Mouse (Mus musculus): Measurements from ENCODE around the gene Ifna1. TPM values are rescaled to one million over a fixed set of nuclear protein-coding genes. Genes with fewer than 3 reads are reported as not detected.

Ifna1 gene
- polyA plus RNA-seq, 1 experiment from 2014 or later, result not detected

DNA sequence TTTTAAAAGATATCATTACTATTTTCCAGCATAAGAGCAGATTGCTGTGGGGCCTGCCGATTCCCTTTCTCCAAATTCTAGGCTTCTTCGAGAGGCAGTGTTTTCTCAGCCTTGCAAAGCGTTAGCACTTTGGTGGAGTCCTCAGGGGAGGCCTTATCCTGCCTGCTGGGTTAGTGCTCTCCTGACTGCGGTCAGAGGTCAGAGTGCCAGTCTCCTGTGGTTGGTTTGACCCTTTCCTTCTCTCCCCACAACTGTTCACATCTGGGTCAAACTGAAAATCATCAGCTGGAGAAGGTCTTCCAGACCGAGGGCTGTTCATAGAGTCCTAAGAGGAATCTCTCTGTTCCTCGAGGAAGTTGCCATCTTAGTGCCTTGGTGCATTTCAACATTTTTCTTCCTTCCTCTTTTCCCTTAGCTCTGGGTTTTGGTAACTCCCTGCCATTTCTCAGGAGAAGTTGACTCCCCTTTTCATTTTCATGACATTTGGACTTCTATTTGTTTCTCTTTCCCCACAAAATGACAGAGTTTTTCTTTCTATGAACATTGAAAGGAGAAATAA lies 15.2 kb downstream of the Ifna1 start:
- Histone ChIP-seq H3K27ac (replicated peaks; ENCODE audit: low read depth, low read length) (no peak overlapping the region), H3K9me3 (ENCODE audit: control insufficient read depth, low read length) (no peaks in the 10 kb centered on the region), H3K4me1 (ENCODE audit: control insufficient read depth, insufficient read depth, low read length) (0 out of 2 replicates have a peak, but pooled peaks cover 6% of the 10 kb centered on the region), H3K9ac (replicated peaks; ENCODE audit: low read length) (no peak overlapping the region), H3K4me2 (ENCODE audit: low read length) (no peak overlapping the region), H3K4me3 (replicated peaks; ENCODE audit: low read depth, low read length) (no peak overlapping the region), H3K27me3 (ENCODE audit: control insufficient read depth, insufficient read depth, low read length) (0 out of 2 replicates have a peak, but pooled peaks cover 3% of the 10 kb centered on the region), H3K36me3 (ENCODE audit: control insufficient read depth, insufficient read depth, low read length) (no peaks in the 10 kb centered on the region)
- DNase-seq, result no peak
- no peak for ATAC-seq (ENCODE audit: low FRiP score, low TSS enrichment)
- WGBS, result 65% methylated on average over 6 of the region's 6 CpGs

DNA sequence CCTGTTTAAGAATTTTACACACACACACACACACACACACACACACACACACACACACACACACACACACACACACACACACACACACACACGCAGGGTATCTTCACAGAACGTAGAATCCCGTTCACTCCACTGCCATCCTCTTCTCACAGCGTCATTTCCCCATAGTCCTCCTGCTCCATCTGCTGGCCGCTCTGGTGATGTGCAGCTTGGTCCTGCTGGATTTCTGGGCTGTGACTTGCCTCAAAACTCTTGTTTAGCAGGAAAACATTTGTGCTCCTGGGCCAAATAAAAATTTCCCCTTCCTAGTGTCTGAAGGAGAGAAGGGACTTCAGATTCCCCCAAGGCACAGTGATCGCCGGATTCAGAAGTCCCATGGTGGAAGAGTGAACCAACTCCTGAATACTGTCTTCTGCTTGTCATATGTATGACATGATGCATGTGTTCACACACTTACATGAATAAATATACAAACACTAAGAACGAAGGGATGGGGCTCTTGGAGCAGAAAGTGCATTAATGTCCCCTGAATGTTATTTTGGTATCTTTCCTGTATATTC lies 17.6 kb downstream of the Ifna1 start:
- Histone ChIP-seq H3K4me3 (replicated peaks; ENCODE audit: low read depth, low read length) (peak overlapping the region; percentile 43), H3K9me3 (ENCODE audit: control insufficient read depth, low read length) (no peaks in the 10 kb centered on the region), H3K4me1 (ENCODE audit: control insufficient read depth, insufficient read depth, low read length) (0 out of 2 replicates have a peak, but pooled peaks cover 6% of the 10 kb centered on the region), H3K27me3 (ENCODE audit: control insufficient read depth, insufficient read depth, low read length) (0 out of 2 replicates have a peak, but pooled peaks cover 3% of the 10 kb centered on the region), H3K27ac (replicated peaks; ENCODE audit: low read depth, low read length) (no peak overlapping the region), H3K4me2 (ENCODE audit: low read length) (peak overlapping the region; percentile 85), H3K9ac (replicated peaks; ENCODE audit: low read length) (peak overlapping the region; percentile 34; the same call in 1 of the 2 replicates), H3K36me3 (ENCODE audit: control insufficient read depth, insufficient read depth, low read length) (no peaks in the 10 kb centered on the region)
- peak; percentile 66 for ATAC-seq (ENCODE audit: low FRiP score, low TSS enrichment)
- peak; percentile 87 for DNase-seq
- WGBS, result under 1% methylated on average over 8 of the region's 8 CpGs

DNA sequence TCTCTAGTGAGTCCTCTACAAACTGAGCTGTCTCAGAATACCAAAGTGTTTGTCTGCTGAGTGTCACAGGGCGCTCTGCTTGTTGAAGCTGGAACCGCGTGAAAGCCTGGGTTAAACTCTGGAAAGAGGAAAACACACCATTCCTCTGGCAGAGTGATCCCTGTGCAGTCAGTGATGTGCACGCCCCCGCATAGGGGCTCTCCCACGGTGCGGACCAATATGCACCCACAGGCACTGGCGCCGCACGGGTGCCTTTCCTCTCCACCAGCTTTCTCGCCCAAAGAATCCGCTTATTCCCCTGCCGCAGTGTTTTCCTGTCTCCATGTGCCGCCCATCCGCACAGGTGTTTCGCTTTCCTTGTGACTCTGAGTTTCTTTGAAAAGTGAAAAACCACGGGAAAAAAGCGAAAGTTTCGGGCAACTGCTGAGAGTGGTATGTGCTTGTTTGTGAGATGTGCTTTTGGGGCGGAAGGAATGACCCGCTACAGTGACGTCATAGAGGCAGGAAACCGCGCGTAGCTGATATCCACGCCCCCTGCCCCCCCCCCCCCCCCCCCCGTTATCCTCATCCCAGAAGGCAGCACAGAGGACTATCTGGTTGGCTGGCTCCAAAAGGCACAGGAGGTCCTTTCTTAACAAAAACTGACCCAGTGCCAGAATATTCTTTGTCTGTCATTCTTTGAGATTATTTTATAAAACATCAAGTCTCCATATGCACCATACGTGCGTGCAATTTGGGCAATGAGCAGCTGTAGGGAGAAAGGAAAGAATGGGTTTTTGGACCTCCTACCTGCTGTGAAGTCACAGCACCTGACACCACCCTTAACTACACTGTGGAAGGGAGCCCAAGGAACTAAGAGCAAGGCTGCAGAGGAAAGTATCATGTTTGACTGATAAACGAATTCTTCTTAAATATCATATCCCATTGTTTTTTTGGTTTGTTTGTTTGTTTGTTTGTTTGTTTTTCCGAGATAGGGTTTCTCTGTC lies 18.3 kb downstream of the Ifna1 start:
- DNase-seq (peak; percentile 64), ATAC-seq (ENCODE audit: low FRiP score, low TSS enrichment) (peak; percentile 79)
- Histone ChIP-seq H3K4me1 (ENCODE audit: control insufficient read depth, insufficient read depth, low read length) (0 out of 2 replicates have a peak, but pooled peaks cover 6% of the 10 kb centered on the region), H3K4me2 (ENCODE audit: low read length) (peak overlapping the region; percentile 85), H3K9me3 (ENCODE audit: control insufficient read depth, low read length) (no peaks in the 10 kb centered on the region), H3K4me3 (replicated peaks; ENCODE audit: low read depth, low read length) (peak overlapping the region; percentile 43), H3K9ac (replicated peaks; ENCODE audit: low read length) (peak overlapping the region; percentile 34; the same call in 1 of the 2 replicates), H3K36me3 (ENCODE audit: control insufficient read depth, insufficient read depth, low read length) (no peaks in the 10 kb centered on the region), H3K27me3 (ENCODE audit: control insufficient read depth, insufficient read depth, low read length) (0 out of 2 replicates have a peak, but pooled peaks cover 3% of the 10 kb centered on the region), H3K27ac (replicated peaks; ENCODE audit: low read depth, low read length) (no peak overlapping the region)
- 7% methylated on average over 31 of the region's 31 CpGs for WGBS

DNA sequence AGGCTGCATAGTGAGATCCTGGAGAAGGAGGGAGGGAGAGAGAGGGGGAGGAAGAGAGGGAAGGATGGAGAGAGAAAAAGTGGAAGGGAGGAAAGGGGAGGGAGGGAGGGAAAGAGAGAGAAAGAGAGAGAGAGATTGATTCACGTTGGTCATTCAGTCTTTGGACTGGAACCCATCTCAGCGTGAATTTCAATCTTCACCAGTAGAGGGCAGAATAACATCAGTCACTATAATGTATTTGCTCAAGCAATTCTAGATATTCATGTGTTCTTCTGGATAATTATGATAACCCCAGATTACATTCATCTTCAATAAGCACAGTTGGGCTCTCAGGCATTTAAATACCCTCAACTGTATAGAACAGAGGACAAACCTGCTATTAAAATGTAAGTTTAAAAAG lies 22.8 kb downstream of the Ifna1 start:
- Histone ChIP-seq H3K4me3 (replicated peaks; ENCODE audit: low read depth, low read length) (no peak overlapping the region), H3K27ac (replicated peaks; ENCODE audit: low read depth, low read length) (no peak overlapping the region), H3K36me3 (ENCODE audit: control insufficient read depth, insufficient read depth, low read length) (no peaks in the 10 kb centered on the region), H3K9ac (replicated peaks; ENCODE audit: low read length) (no peak overlapping the region), H3K27me3 (ENCODE audit: control insufficient read depth, insufficient read depth, low read length) (no peaks in the 10 kb centered on the region), H3K9me3 (ENCODE audit: control insufficient read depth, low read length) (no peaks in the 10 kb centered on the region), H3K4me2 (ENCODE audit: low read length) (no peak overlapping the region), H3K4me1 (ENCODE audit: control insufficient read depth, insufficient read depth, low read length) (0 out of 2 replicates have a peak, but pooled peaks cover 6% of the 10 kb centered on the region)
- DNase-seq (peak; percentile 85), ATAC-seq (ENCODE audit: low FRiP score, low TSS enrichment) (no peak)
- WGBS, result 0% methylated on average over 2 of the region's 2 CpGs

DNA sequence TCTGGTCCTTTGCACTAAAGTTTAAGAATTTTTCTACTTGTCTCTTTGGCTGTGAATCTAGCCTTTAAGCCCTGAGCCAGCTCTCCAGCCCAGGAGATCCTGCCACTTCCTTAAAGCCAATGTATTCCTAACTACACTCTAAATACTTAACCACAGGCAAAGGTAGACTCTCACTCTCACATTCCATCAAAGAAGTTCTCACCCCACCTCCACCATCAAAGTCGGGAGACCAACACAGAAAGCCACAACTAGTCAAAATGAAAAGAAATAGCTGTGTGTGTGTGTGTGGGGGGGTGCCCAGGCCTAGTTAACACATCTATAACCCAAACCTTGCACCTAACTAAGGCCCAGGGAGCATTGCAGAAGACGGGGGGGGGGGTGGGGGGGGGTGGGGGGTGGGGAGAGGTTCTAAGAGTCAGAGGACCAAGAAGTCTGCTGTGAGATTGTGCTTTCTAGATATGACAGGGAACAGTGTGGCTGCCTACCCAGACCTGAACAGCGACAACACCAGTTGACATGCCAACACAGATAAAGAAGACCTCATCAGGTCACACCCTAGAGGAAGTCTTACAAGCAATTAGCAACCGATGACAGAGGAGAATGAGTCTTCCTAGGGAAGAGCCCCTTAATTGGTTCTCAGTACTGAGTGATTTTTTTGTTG lies 25.7 kb downstream of the Ifna1 start:
- H3K4me3 ChIP-seq (replicated peaks; ENCODE audit: low read depth, low read length), result no peak overlapping the region

DNA sequence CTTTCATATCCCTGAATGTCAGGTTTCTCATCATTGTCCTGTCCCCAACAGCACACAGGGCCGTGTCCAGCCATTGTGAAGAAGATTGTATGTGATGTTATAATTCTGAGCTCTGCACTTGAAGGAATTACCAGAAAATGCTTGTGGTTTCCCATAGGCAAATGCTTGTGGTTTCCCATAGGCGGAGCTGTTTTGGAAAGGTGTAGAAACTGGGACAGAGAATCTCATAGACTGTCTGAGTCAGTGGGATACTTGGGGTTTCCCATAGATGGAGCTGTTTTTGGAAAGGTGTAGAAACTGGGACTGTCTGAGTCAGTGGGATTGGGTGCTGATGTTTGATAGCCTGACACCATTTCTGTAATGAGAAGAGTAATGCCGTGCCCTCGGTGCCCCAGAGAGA lies 26.6 kb downstream of the Ifna1 start:
- H3K4me1 ChIP-seq (ENCODE audit: control insufficient read depth, insufficient read depth, low read length), result no peaks in the 10 kb centered on the region
- no peaks in the 10 kb centered on the region for H3K9me3 ChIP-seq (ENCODE audit: control insufficient read depth, low read length)
- no peaks in the 10 kb centered on the region for H3K36me3 ChIP-seq (ENCODE audit: control insufficient read depth, insufficient read depth, low read length)
- H3K4me3 ChIP-seq (replicated peaks; ENCODE audit: low read depth, low read length), result no peak overlapping the region
- no peaks in the 10 kb centered on the region for H3K27me3 ChIP-seq (ENCODE audit: control insufficient read depth, insufficient read depth, low read length)
- WGBS, result 84% methylated on average over 4 of the region's 4 CpGs
- no peak overlapping the region for H3K4me2 ChIP-seq (ENCODE audit: low read length)
- H3K27ac ChIP-seq (replicated peaks; ENCODE audit: low read depth, low read length), result no peak overlapping the region
- DNase-seq (no peak), ATAC-seq (ENCODE audit: low FRiP score, low TSS enrichment) (no peak)
- no peak overlapping the region for H3K9ac ChIP-seq (replicated peaks; ENCODE audit: low read length)

More for the DNA sequence above, 25.7 kb downstream of the Ifna1 start:
- no peaks in the 10 kb centered on the region for H3K36me3 ChIP-seq (ENCODE audit: control insufficient read depth, insufficient read depth, low read length)
- H3K27ac ChIP-seq (replicated peaks; ENCODE audit: low read depth, low read length), result no peak overlapping the region
- ATAC-seq (ENCODE audit: low FRiP score, low TSS enrichment) (no peak), DNase-seq (no peak)
- H3K9ac ChIP-seq (replicated peaks; ENCODE audit: low read length), result no peak overlapping the region
- no peak overlapping the region for H3K4me2 ChIP-seq (ENCODE audit: low read length)
- 77% methylated on average over 3 of the region's 4 CpGs for WGBS
- H3K4me1 ChIP-seq (ENCODE audit: control insufficient read depth, insufficient read depth, low read length), result no peaks in the 10 kb centered on the region
- H3K27me3 ChIP-seq (ENCODE audit: control insufficient read depth, insufficient read depth, low read length), result no peaks in the 10 kb centered on the region
- H3K9me3 ChIP-seq (ENCODE audit: control insufficient read depth, low read length), result no peaks in the 10 kb centered on the region

DNA sequence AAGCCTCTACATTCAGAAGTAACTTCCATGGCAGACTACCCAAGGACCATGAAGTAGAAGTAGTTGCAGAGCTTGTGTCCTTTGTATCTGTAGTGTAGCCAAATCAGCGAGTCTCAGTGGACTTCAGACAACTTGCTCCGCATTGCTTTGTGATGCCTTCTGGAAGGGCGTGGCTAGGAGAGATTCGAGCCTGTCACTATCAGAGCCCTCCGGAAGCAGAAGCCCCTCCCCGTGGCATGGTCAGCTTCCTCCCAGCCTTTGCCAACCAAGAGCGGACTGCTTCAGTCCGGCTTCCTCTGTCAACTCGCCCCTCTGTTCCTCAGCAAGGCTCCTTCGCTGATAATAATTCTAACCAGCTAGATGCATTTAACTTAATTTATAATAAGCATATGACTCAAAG lies 28.4 kb downstream of the Ifna1 start:
- no peak for ATAC-seq (ENCODE audit: low FRiP score, low TSS enrichment)
- WGBS, result 47% methylated on average over 10 of the region's 10 CpGs
- no peak for DNase-seq

DNA sequence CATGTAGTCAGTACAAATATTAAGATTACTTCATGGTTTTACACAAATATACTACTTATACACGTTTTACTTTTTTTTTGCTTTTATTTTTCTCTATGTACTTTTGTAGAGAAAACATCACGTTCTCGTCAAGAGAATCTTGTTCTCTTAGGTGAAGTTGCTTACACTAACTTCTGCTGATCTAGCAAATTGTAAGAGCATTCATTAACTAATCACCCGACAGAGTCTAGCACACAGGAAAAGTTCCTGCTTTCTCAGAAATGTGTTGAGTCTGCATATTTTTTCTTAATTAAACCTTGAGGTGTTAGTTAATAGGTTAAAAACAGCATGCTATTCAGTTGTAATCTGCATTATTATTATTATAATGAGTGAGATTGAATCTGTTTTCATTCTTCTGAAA lies 28.9 kb downstream of the Ifna1 start:
- Histone ChIP-seq H3K4me2 (ENCODE audit: low read length) (no peak overlapping the region), H3K4me3 (replicated peaks; ENCODE audit: low read depth, low read length) (no peak overlapping the region), H3K9ac (replicated peaks; ENCODE audit: low read length) (no peak overlapping the region), H3K4me1 (ENCODE audit: control insufficient read depth, insufficient read depth, low read length) (no peaks in the 10 kb centered on the region), H3K27me3 (ENCODE audit: control insufficient read depth, insufficient read depth, low read length) (no peaks in the 10 kb centered on the region), H3K36me3 (ENCODE audit: control insufficient read depth, insufficient read depth, low read length) (no peaks in the 10 kb centered on the region), H3K27ac (replicated peaks; ENCODE audit: low read depth, low read length) (no peak overlapping the region), H3K9me3 (ENCODE audit: control insufficient read depth, low read length) (no peaks in the 10 kb centered on the region)
- ATAC-seq (ENCODE audit: low FRiP score, low TSS enrichment), result no peak
- DNase-seq, result no peak
- 83% methylated on average over 4 of the region's 4 CpGs for WGBS

More for the DNA sequence above, 28.4 kb downstream of the Ifna1 start:
- Histone ChIP-seq H3K9ac (replicated peaks; ENCODE audit: low read length) (no peak overlapping the region), H3K9me3 (ENCODE audit: control insufficient read depth, low read length) (no peaks in the 10 kb centered on the region), H3K27ac (replicated peaks; ENCODE audit: low read depth, low read length) (no peak overlapping the region), H3K4me2 (ENCODE audit: low read length) (no peak overlapping the region), H3K27me3 (ENCODE audit: control insufficient read depth, insufficient read depth, low read length) (no peaks in the 10 kb centered on the region), H3K4me3 (replicated peaks; ENCODE audit: low read depth, low read length) (no peak overlapping the region), H3K36me3 (ENCODE audit: control insufficient read depth, insufficient read depth, low read length) (no peaks in the 10 kb centered on the region), H3K4me1 (ENCODE audit: control insufficient read depth, insufficient read depth, low read length) (no peaks in the 10 kb centered on the region)

Data from midbrain, embryonic 14.5 days (tissue).